Mouse (Mus musculus) adrenal gland (tissue): ENCODE data around the gene Mrtfa.

ENCODE experiments used
- intact Hi-C: fragments of 180-260 bp; cut with DNase I; formaldehyde crosslinking; loops from one replicate; pipeline ENCODE4 v1.15.1; 2025

Mrtfa gene

GRCm38 (mm10) chr15:81198447-81198846, 7.9 kb upstream of the Mrtfa start:
- intact Hi-C loops, result loop anchor here (5.0 kb wide), 1 partner anchor 41 kb away; no protein-coding TSS in a partner anchor

GRCm38 (mm10) chr15:81197197-81197596, 6.6 kb upstream of the Mrtfa start:
- intact Hi-C loops, result loop anchor here (5.0 kb wide), 1 partner anchor 40 kb away; no protein-coding TSS in a partner anchor

- intact Hi-C loops, result loop anchor here (5.0 kb wide), 1 partner anchor 38 kb away; no protein-coding TSS in a partner anchor
These were observed 4.9 kb upstream of the Mrtfa start for GRCm38 (mm10) chr15:81195447-81195846.

- intact Hi-C loops, result loop anchor here (5.0 kb wide), 1 partner anchor 37 kb away; no protein-coding TSS in a partner anchor
These were observed 4.2 kb upstream of the Mrtfa start for GRCm38 (mm10) chr15:81194791-81195190.

GRCm38 (mm10) chr15:81192858-81193257, 2.3 kb upstream of the Mrtfa start:
- intact Hi-C loops, result no loop called here

GRCm38 (mm10) chr15:81192316-81192715, 1.8 kb upstream of the Mrtfa start:
- intact Hi-C loops, result no loop called here

GRCm38 (mm10) chr15:81191303-81191702, 746 bp upstream of the Mrtfa start:
- intact Hi-C loops, result no loop called here

- intact Hi-C loops, result no loop called here
These were observed 437 bp downstream of the Mrtfa start for GRCm38 (mm10) chr15:81190011-81190629.

- intact Hi-C loops, result no loop called here
These were observed 1.5 kb downstream of the Mrtfa start for GRCm38 (mm10) chr15:81189061-81189460.

GRCm38 (mm10) chr15:81184913-81185312, 5.6 kb downstream of the Mrtfa start:
- intact Hi-C loops, result no loop called here

GRCm38 (mm10) chr15:81181233-81181632, 9.3 kb downstream of the Mrtfa start:
- intact Hi-C loops, result no loop called here

- intact Hi-C loops, result no loop called here
These were observed 11.0 kb downstream of the Mrtfa start for GRCm38 (mm10) chr15:81179523-81179922.

- intact Hi-C loops, result no loop called here
These were observed 11.9 kb downstream of the Mrtfa start for GRCm38 (mm10) chr15:81178703-81179102.

GRCm38 (mm10) chr15:81177860-81178259, 12.7 kb downstream of the Mrtfa start:
- intact Hi-C loops, result no loop called here

GRCm38 (mm10) chr15:81175633-81176032, 14.9 kb downstream of the Mrtfa start:
- intact Hi-C loops, result no loop called here

GRCm38 (mm10) chr15:81172259-81172658, 18.3 kb downstream of the Mrtfa start:
- intact Hi-C loops, result no loop called here

GRCm38 (mm10) chr15:81168735-81169134, 21.8 kb downstream of the Mrtfa start:
- intact Hi-C loops, result no loop called here

- intact Hi-C loops, result no loop called here
These were observed 22.7 kb downstream of the Mrtfa start for GRCm38 (mm10) chr15:81167831-81168230.

GRCm38 (mm10) chr15:81166291-81166690, 24.3 kb downstream of the Mrtfa start:
- intact Hi-C loops, result no loop called here

- intact Hi-C loops, result no loop called here
These were observed 25.8 kb downstream of the Mrtfa start for GRCm38 (mm10) chr15:81164560-81165310.

- intact Hi-C loops, result no loop called here
These were observed 29.0 kb downstream of the Mrtfa start for GRCm38 (mm10) chr15:81161571-81161970.

GRCm38 (mm10) chr15:81160677-81161076, 29.9 kb downstream of the Mrtfa start:
- intact Hi-C loops, result no loop called here

GRCm38 (mm10) chr15:81159212-81159611, 31.3 kb downstream of the Mrtfa start:
- intact Hi-C loops, result loop anchor here (5.0 kb wide), 1 partner anchor 38 kb away; no protein-coding TSS in a partner anchor
